Mouse (Mus musculus): ENCODE measurements around the gene Fam107a. TPM values are rescaled to one million over a fixed set of nuclear protein-coding genes. Genes with fewer than 3 reads are reported as not detected.

Gene Fam107a
- polyA plus RNA-seq, 1 experiment from 2014 or later, result 0.35 TPM

GRCm38 (mm10) chr14:8334511-8334910, 16.7 kb upstream of the Fam107a start:
- no peaks in the 10 kb centered on the region for H3K36me3 ChIP-seq
- WGBS, result 76% methylated on average over 3 of the region's 3 CpGs
- no peaks in the 10 kb centered on the region for H3K9me3 ChIP-seq

DNA sequence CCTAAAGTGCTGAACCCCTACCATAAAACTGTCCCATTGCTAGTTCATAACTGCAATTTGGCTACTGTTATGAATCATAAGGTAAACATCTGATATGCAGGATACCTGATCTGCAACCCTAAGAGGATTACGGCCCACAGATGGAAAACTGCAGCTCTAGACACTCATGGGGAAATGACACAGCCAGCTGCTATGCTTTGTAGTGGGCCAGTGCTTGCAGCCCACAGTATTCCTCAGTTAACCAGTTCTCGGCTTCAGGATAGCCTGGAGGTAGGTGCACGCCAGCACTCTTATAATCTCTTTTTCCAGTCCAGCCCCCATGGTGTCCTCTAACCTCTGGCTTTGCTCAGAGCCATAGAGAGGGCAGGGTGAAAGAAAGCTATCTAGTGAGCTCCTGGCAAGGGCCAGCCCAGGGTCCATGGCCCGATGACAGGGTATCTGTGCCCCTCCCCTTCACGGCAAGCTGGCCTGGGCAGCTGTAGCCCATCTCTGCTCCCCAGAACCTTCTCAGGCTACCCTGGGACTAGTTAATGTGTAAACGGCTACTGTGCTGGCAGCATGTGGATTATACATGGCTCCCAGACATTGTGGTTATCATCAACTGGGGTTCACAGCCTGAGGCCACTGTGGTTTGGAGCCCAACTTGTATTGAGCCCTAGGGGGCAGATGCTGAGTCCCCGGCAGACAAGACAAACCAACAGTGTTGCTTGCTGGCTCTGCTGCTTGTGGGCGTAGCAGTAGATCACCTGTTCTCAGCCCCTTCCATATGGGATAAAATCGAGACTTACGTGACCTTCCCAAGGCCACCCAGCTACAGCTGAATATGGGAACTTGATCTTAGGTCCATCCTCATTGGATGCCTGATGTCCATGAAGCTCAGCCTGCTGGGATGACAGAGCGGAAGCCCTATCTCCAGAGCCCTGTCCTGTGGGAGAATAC, 14.8 kb upstream of the Fam107a start:
- ATAC-seq (ENCODE audit: insufficient number of reproducible peaks, insufficient read depth, low FRiP score, low TSS enrichment, low read depth), result no peak
- 79% methylated on average over 11 of the region's 11 CpGs for WGBS
- Histone ChIP-seq H3K36me3 (no peaks in the 10 kb centered on the region), H3K4me1 (replicated peaks) (peaks cover 39% of the 10 kb centered on the region), H3K9me3 (no peaks in the 10 kb centered on the region), H3K27me3 (no peaks in the 10 kb centered on the region), H3K4me2 (no peak overlapping the region), H3K27ac (no peak overlapping the region), H3K9ac (replicated peaks) (no peak overlapping the region), H3K4me3 (replicated peaks) (no peak overlapping the region)

More at GRCm38 (mm10) chr14:8334511-8334910, 16.7 kb upstream of the Fam107a start:
- no peak overlapping the region for H3K9ac ChIP-seq (replicated peaks)
- H3K27ac ChIP-seq, result no peak overlapping the region
- H3K4me1 ChIP-seq (replicated peaks), result peaks cover 33% of the 10 kb centered on the region
- no peaks in the 10 kb centered on the region for H3K27me3 ChIP-seq
- ATAC-seq (ENCODE audit: insufficient number of reproducible peaks, insufficient read depth, low FRiP score, low TSS enrichment, low read depth), result no peak
- no peak overlapping the region for H3K4me2 ChIP-seq
- no peak overlapping the region for H3K4me3 ChIP-seq (replicated peaks)

DNA sequence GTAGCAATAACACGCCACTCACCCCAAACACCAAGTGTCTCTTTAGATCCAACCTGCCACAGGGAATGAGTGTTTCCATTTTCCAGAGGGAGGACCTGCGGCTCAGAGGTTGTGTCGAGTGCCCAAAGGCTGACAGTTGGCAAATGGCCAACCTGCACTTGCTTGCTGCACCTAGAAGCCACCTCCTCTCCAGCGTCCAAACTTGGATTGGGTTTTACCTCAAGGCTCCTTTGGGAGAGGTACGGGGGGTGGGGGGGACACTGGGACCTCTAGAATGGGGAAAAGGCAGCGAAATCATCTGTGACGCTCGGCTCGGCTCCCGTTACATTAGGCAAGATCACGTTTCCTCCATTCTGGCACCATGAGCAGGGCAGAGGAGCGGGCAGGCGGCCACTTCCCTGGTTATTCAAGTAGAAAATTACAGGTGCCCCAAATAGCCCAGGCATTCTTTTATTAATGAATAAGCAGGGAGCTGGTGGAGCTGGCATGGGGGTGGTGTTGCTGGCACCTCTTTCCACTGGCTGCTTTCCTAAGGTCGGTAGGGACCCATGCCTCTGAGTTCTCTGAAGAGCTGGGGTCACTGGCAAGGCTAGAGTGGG, 13.6 kb upstream of the Fam107a start:
- 84% methylated on average over 14 of the region's 14 CpGs for WGBS
- Histone ChIP-seq H3K4me2 (no peak overlapping the region), H3K4me3 (replicated peaks) (no peak overlapping the region), H3K9ac (replicated peaks) (no peak overlapping the region), H3K27me3 (no peaks in the 10 kb centered on the region), H3K9me3 (no peaks in the 10 kb centered on the region), H3K4me1 (replicated peaks) (peaks cover 42% of the 10 kb centered on the region), H3K36me3 (no peaks in the 10 kb centered on the region), H3K27ac (no peak overlapping the region)
- no peak for ATAC-seq (ENCODE audit: insufficient number of reproducible peaks, insufficient read depth, low FRiP score, low TSS enrichment, low read depth)

- H3K9ac ChIP-seq (replicated peaks), result no peak overlapping the region
- H3K27ac ChIP-seq, result no peak overlapping the region
- H3K4me1 ChIP-seq (replicated peaks), result peaks cover 31% of the 10 kb centered on the region
- no peaks in the 10 kb centered on the region for H3K9me3 ChIP-seq
- 54% methylated on average over 6 of the region's 6 CpGs for WGBS
- no peak for ATAC-seq (ENCODE audit: insufficient number of reproducible peaks, insufficient read depth, low FRiP score, low TSS enrichment, low read depth)
- H3K4me3 ChIP-seq (replicated peaks), result no peak overlapping the region
- no peaks in the 10 kb centered on the region for H3K36me3 ChIP-seq
- H3K4me2 ChIP-seq, result no peak overlapping the region
- 0 out of 2 replicates have a peak, but pooled peaks cover 7% of the 10 kb centered on the region for H3K27me3 ChIP-seq
Measured at GRCm38 (mm10) chr14:8330390-8330789, 12.6 kb upstream of the Fam107a start.

DNA sequence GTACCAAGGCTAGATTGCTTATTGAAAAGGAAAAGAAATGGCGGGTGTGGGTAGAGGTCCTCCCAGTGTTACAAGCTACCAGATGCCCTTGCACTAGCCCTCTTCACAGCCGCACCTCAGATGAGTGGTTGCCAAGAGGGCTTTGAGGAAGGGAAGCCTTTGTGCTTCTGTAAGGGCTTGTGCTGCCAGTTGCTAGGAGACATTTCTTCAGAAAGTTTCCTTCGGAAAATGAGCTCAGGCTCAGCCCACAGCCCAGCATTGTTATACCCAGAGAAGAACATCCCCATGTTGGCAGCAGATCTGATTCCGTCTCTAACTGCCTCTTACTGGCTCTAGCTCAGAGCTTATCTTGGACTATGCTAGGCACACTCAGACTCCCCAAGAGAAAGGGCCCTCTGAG, 11.7 kb upstream of the Fam107a start:
- 71% methylated on average over 4 of the region's 4 CpGs for WGBS
- Histone ChIP-seq H3K4me3 (replicated peaks) (no peak overlapping the region), H3K4me2 (no peak overlapping the region), H3K9ac (replicated peaks) (no peak overlapping the region), H3K4me1 (replicated peaks) (peaks cover 31% of the 10 kb centered on the region), H3K9me3 (no peaks in the 10 kb centered on the region), H3K27me3 (0 out of 2 replicates have a peak, but pooled peaks cover 10% of the 10 kb centered on the region), H3K27ac (no peak overlapping the region), H3K36me3 (no peaks in the 10 kb centered on the region)
- ATAC-seq (ENCODE audit: insufficient number of reproducible peaks, insufficient read depth, low FRiP score, low TSS enrichment, low read depth), result no peak

DNA sequence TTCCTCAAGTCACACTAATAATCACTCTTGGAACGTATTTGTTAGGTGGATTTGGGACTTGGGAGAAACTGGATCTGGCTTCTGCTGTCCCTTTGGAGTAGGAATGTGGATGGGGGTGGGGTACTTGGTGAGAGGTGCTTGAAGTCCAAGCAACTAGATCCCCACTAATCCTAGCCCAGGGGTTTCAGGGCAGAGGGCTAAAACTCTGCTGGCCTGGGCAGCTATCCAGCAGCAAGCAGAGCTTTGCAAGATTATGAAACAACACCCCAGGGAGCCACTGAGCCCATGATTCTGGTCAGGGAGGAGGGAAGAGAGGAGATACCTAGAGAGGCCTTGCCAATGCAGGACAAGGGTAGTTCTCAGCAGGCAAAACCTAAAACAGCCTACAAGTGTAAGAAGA, 9.5 kb upstream of the Fam107a start:
- Histone ChIP-seq H3K9ac (replicated peaks) (no peak overlapping the region), H3K9me3 (no peaks in the 10 kb centered on the region), H3K4me2 (no peak overlapping the region), H3K36me3 (no peaks in the 10 kb centered on the region), H3K27me3 (0 out of 2 replicates have a peak, but pooled peaks cover 18% of the 10 kb centered on the region), H3K4me1 (replicated peaks) (peaks cover 28% of the 10 kb centered on the region), H3K4me3 (replicated peaks) (no peak overlapping the region), H3K27ac (no peak overlapping the region)
- 24% methylated on average over 1 of the region's 1 CpGs for WGBS
- ATAC-seq (ENCODE audit: insufficient number of reproducible peaks, insufficient read depth, low FRiP score, low TSS enrichment, low read depth), result no peak

DNA sequence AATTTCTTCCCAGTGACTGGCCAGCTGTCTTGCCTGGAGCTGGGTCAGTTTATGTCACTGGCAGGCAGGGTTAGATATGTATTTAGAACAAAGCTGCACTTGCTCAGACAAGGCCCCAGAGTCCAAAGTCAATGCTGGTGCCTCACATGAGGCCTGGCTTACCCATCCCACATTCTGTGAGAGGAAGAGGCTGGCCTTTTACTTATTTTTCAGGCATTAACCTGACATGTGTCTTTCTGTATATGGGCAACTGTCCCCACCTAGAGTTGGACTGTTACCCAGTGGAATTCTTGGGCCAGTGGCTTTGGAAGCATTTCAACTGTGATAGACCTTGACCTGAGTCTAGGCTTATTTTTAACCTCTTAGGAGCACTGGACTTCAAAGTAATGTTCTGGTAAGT, 9.1 kb upstream of the Fam107a start:
- no peak overlapping the region for H3K4me2 ChIP-seq
- H3K27me3 ChIP-seq, result 0 out of 2 replicates have a peak, but pooled peaks cover 18% of the 10 kb centered on the region
- H3K9me3 ChIP-seq, result no peaks in the 10 kb centered on the region
- H3K4me3 ChIP-seq (replicated peaks), result no peak overlapping the region
- no peak for ATAC-seq (ENCODE audit: insufficient number of reproducible peaks, insufficient read depth, low FRiP score, low TSS enrichment, low read depth)
- no peaks in the 10 kb centered on the region for H3K36me3 ChIP-seq
- H3K9ac ChIP-seq (replicated peaks), result no peak overlapping the region
- peaks cover 27% of the 10 kb centered on the region for H3K4me1 ChIP-seq (replicated peaks)
- H3K27ac ChIP-seq, result no peak overlapping the region

DNA sequence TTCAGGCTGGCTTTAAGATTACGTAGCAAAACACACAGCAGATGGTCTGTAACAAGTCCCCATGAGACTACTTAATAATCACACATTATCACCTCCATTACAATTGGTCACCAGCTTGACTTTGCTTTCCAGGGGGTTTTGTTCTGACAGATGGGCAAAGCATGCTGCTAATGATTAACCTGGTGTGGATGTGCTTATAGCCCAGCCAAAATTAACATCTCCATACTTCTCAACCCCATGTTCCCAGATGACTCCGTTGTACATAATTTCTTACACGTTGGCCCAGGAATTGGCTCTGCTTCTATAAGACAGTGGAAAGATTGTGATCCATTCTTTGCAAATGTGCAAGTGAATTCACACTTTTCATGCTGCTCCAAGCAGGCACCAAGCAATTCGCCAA, 7.9 kb upstream of the Fam107a start:
- Histone ChIP-seq H3K27me3 (0 out of 2 replicates have a peak, but pooled peaks cover 18% of the 10 kb centered on the region), H3K9me3 (no peaks in the 10 kb centered on the region), H3K27ac (no peak overlapping the region), H3K9ac (replicated peaks) (no peak overlapping the region), H3K4me2 (no peak overlapping the region), H3K36me3 (no peaks in the 10 kb centered on the region), H3K4me1 (replicated peaks) (peaks cover 22% of the 10 kb centered on the region), H3K4me3 (replicated peaks) (no peak overlapping the region)
- WGBS, result 73% methylated on average over 4 of the region's 4 CpGs
- no peak for ATAC-seq (ENCODE audit: insufficient number of reproducible peaks, insufficient read depth, low FRiP score, low TSS enrichment, low read depth)

GRCm38 (mm10) chr14:8320528-8320927, 2.7 kb upstream of the Fam107a start:
- Histone ChIP-seq H3K9me3 (no peaks in the 10 kb centered on the region), H3K4me2 (no peak overlapping the region), H3K27me3 (peaks cover 55% of the 10 kb centered on the region), H3K4me1 (replicated peaks) (peaks cover 20% of the 10 kb centered on the region), H3K4me3 (replicated peaks) (no peak overlapping the region), H3K27ac (no peak overlapping the region), H3K36me3 (no peaks in the 10 kb centered on the region), H3K9ac (replicated peaks) (no peak overlapping the region)
- 68% methylated on average over 3 of the region's 3 CpGs for WGBS
- ATAC-seq (ENCODE audit: insufficient number of reproducible peaks, insufficient read depth, low FRiP score, low TSS enrichment, low read depth), result no peak

GRCm38 (mm10) chr14:8316366-8317193, 1.2 kb downstream of the Fam107a start:
- no peaks in the 10 kb centered on the region for H3K36me3 ChIP-seq
- peak overlapping the region; percentile 40; the same call in 1 of the 2 replicates for H3K9ac ChIP-seq (replicated peaks)
- 0 out of 2 replicates have a peak, but pooled peaks have one; percentile 18 for ATAC-seq (ENCODE audit: insufficient number of reproducible peaks, insufficient read depth, low FRiP score, low TSS enrichment, low read depth)
- H3K4me1 ChIP-seq (replicated peaks), result peaks cover 29% of the 10 kb centered on the region
- peak overlapping the region; percentile 60 for H3K4me2 ChIP-seq
- H3K9me3 ChIP-seq, result no peaks in the 10 kb centered on the region
- peaks cover 53% of the 10 kb centered on the region for H3K27me3 ChIP-seq
- H3K4me3 ChIP-seq (replicated peaks), result peak overlapping the region; percentile 34
- WGBS, result 2% methylated on average over 23 of the region's 23 CpGs
- H3K27ac ChIP-seq, result no peak overlapping the region

DNA sequence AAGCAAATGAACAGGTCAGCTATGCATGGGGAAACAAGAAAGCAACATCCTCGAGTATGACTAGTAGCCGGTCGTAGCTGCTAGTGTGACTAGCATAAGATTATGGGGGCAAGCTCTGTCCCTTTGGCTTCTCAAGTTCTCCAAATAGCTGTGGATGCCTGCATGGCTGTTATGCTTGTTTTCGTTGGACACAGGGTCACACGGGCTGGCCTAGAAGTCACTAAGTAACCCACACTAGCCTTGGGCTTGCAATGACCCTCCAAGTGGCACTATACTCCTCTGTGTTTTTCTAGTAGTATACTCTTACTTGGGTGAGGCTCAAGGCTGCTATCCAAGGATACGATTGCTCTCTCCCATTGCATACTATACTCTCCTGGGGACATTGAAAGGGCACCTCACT, 2.7 kb downstream of the Fam107a start:
- H3K36me3 ChIP-seq, result no peaks in the 10 kb centered on the region
- H3K9ac ChIP-seq (replicated peaks), result no peak overlapping the region
- H3K27me3 ChIP-seq, result peaks cover 62% of the 10 kb centered on the region
- no peak overlapping the region for H3K4me2 ChIP-seq
- 81% methylated on average over 6 of the region's 6 CpGs for WGBS
- no peaks in the 10 kb centered on the region for H3K9me3 ChIP-seq
- H3K4me3 ChIP-seq (replicated peaks), result no peak overlapping the region
- no peak for ATAC-seq (ENCODE audit: insufficient number of reproducible peaks, insufficient read depth, low FRiP score, low TSS enrichment, low read depth)
- H3K4me1 ChIP-seq (replicated peaks), result peaks cover 29% of the 10 kb centered on the region
- H3K27ac ChIP-seq, result no peak overlapping the region

Data from limb, embryonic 12.5 days (tissue).